Mouse (Mus musculus): Measurements from ENCODE around the gene Mtg2. TPM values are rescaled to one million over a fixed set of nuclear protein-coding genes. Genes with fewer than 3 reads are reported as not detected.

Gene Mtg2
- total RNA-seq, 1 experiment: 33.9 TPM

- H3K4me1 ChIP-seq (ENCODE audit: control insufficient read depth in 2 of 2, insufficient read depth in 2 of 2, low read length in 2 of 2, poor library complexity in 1 of 2): peaks cover 8 to 37% of the 10 kb centered on the region in 2 experiments; a peak in 3 of 4 replicates
- peak; percentile 98 for DNase-seq (ENCODE audit: low read depth, low spot score)
- peak within 1 kb of the TSS; percentile 89 to 90 for H3K4me3 ChIP-seq (ENCODE audit: insufficient read depth in 1 of 2, low read depth in 1 of 2, low read length in 2 of 2, poor library complexity in 1 of 2, severe bottlenecking in 1 of 2)
- no peaks in the 10 kb centered on the region for H3K36me3 ChIP-seq (ENCODE audit: control insufficient read depth, insufficient read depth, low read length, poor library complexity, severe bottlenecking)
- TF ChIP-seq CHD2 (IDR thresholded peaks at IDR 0.05; ENCODE audit: low read depth, low read length) (peak; percentile 69; the same call in 1 of the 2 replicates), HCFC1 (IDR thresholded peaks at IDR 0.05; ENCODE audit: borderline replicate concordance, insufficient read depth, low read length) (no peak)
- in situ Hi-C loops (cut with MboI; ENCODE audit: low sequenced_read_pairs in 2 of 2, unreplicated experiment in 2 of 2): no loop called here
- peak within 1 kb of the TSS; percentile 27; the same call in 1 of the 2 replicates for H3K27ac ChIP-seq (ENCODE audit: insufficient read depth, low read depth, low read length, poor library complexity, severe bottlenecking)
- H3K9me3 ChIP-seq (ENCODE audit: control insufficient read depth, insufficient read depth, low read depth, low read length): no peaks in the 10 kb centered on the region
- H3K9ac ChIP-seq (ENCODE audit: insufficient read depth, low read depth, low read length, poor library complexity, severe bottlenecking): peak within 1 kb of the TSS; percentile 67
Observed at GRCm38 (mm10) chr2:180118661-180119438, 48.5 kb downstream of the Mtg2 start, which contains the start of gene Osbpl2. Osbpl2 (plus strand) TSS chr2:180119306.

- in situ Hi-C loops (cut with MboI; ENCODE audit: low sequenced_read_pairs in 2 of 2, unreplicated experiment in 2 of 2): no loop called here
Observed at GRCm38 (mm10) chr2:180119439-180120291, 49.3 kb downstream of the Mtg2 start.

GRCm38 (mm10) chr2:180120292-180120761, 49.9 kb downstream of the Mtg2 start:
- no peak for DNase-seq (ENCODE audit: low read depth, low spot score)
- H3K27ac ChIP-seq (ENCODE audit: insufficient read depth, low read depth, low read length, poor library complexity, severe bottlenecking): no peak overlapping the region
- TF ChIP-seq ZNF384 (IDR thresholded peaks at IDR 0.05; ENCODE audit: low read depth, low read length) (no peak), CHD2 (IDR thresholded peaks at IDR 0.05; ENCODE audit: low read depth, low read length) (no peak), MAFK (IDR thresholded peaks at IDR 0.05; ENCODE audit: insufficient read depth, low read depth, low read length) (no peak), ZC3H11A (IDR thresholded peaks at IDR 0.05; ENCODE audit: borderline replicate concordance, low read depth, low read length) (no peak), HCFC1 (IDR thresholded peaks at IDR 0.05; ENCODE audit: borderline replicate concordance, insufficient read depth, low read length) (no peak)
- in situ Hi-C loops (cut with MboI; ENCODE audit: low sequenced_read_pairs in 2 of 2, unreplicated experiment in 2 of 2): no loop called here
- peak overlapping the region; percentile 89 to 90; a peak in 2 of 4 replicates for H3K4me3 ChIP-seq (ENCODE audit: insufficient read depth in 1 of 2, low read depth in 1 of 2, low read length in 2 of 2, poor library complexity in 1 of 2, severe bottlenecking in 1 of 2)
- H3K9me3 ChIP-seq (ENCODE audit: control insufficient read depth, insufficient read depth, low read depth, low read length): no peaks in the 10 kb centered on the region
- no peak overlapping the region; the same call in 1 of the 2 replicates for H3K9ac ChIP-seq (ENCODE audit: insufficient read depth, low read depth, low read length, poor library complexity, severe bottlenecking)
- H3K4me1 ChIP-seq (ENCODE audit: control insufficient read depth in 2 of 2, insufficient read depth in 2 of 2, low read length in 2 of 2, poor library complexity in 1 of 2): peaks cover 8 to 31% of the 10 kb centered on the region in 2 experiments; a peak in 3 of 4 replicates
- no peaks in the 10 kb centered on the region for H3K36me3 ChIP-seq (ENCODE audit: control insufficient read depth, insufficient read depth, low read length, poor library complexity, severe bottlenecking)

More at GRCm38 (mm10) chr2:180119439-180120291, 49.3 kb downstream of the Mtg2 start:
- Histone ChIP-seq H3K27ac (ENCODE audit: insufficient read depth, low read depth, low read length, poor library complexity, severe bottlenecking) (no peak overlapping the region; the same call in 1 of the 2 replicates), H3K9me3 (ENCODE audit: control insufficient read depth, insufficient read depth, low read depth, low read length) (no peaks in the 10 kb centered on the region), H3K4me3 (ENCODE audit: insufficient read depth in 1 of 2, low read depth in 1 of 2, low read length in 2 of 2, poor library complexity in 1 of 2, severe bottlenecking in 1 of 2) (peak overlapping the region; percentile 89 to 90), H3K9ac (ENCODE audit: insufficient read depth, low read depth, low read length, poor library complexity, severe bottlenecking) (peak overlapping the region; percentile 67), H3K36me3 (ENCODE audit: control insufficient read depth, insufficient read depth, low read length, poor library complexity, severe bottlenecking) (no peaks in the 10 kb centered on the region), H3K4me1 (ENCODE audit: control insufficient read depth in 2 of 2, insufficient read depth in 2 of 2, low read length in 2 of 2, poor library complexity in 1 of 2) (peaks cover 8 to 32% of the 10 kb centered on the region in 2 experiments; a peak in 3 of 4 replicates)
- TF ChIP-seq CHD2 (IDR thresholded peaks at IDR 0.05; ENCODE audit: low read depth, low read length): no peak
- no peak for TF ChIP-seq MAFK (IDR thresholded peaks at IDR 0.05; ENCODE audit: insufficient read depth, low read depth, low read length)
- TF ChIP-seq HCFC1 (IDR thresholded peaks at IDR 0.05; ENCODE audit: borderline replicate concordance, insufficient read depth, low read length): no peak
- TF ChIP-seq ZC3H11A (IDR thresholded peaks at IDR 0.05; ENCODE audit: borderline replicate concordance, low read depth, low read length): no peak
- no peak for TF ChIP-seq ZNF384 (IDR thresholded peaks at IDR 0.05; ENCODE audit: low read depth, low read length)
- DNase-seq (ENCODE audit: low read depth, low spot score): no peak

DNA sequence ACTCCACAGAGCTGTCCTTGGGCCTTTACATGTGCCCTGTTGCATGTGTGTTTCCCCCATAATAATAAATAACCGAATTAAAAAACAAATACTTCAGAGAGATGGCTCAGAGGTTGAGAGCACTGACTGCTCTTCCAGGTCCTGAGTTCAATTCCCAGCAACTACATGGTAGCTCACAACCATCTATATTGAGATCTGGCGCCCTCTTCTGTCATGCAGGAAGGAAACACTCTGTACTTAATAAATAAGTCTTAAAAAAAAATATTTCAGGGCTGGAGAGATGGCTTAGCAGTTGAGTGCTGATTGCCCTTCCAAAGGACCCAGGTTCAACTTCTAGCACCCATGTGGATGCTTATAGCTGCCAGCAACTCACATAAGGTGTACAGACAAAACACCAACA, 53.8 kb downstream of the Mtg2 start:
- H3K4me3 ChIP-seq (ENCODE audit: insufficient read depth in 1 of 2, low read depth in 1 of 2, low read length in 2 of 2, poor library complexity in 1 of 2, severe bottlenecking in 1 of 2): no peak overlapping the region
- H3K27ac ChIP-seq (ENCODE audit: insufficient read depth, low read depth, low read length, poor library complexity, severe bottlenecking): no peak overlapping the region
- H3K4me1 ChIP-seq (ENCODE audit: control insufficient read depth in 2 of 2, insufficient read depth in 2 of 2, low read length in 2 of 2, poor library complexity in 1 of 2): peaks cover 0 to 6% of the 10 kb centered on the region in 2 experiments; a peak in 1 of 4 replicates
- H3K9ac ChIP-seq (ENCODE audit: insufficient read depth, low read depth, low read length, poor library complexity, severe bottlenecking): no peak overlapping the region
- in situ Hi-C loops (cut with MboI; ENCODE audit: low sequenced_read_pairs in 2 of 2, unreplicated experiment in 2 of 2): no loop called here
- DNase-seq (ENCODE audit: low read depth, low spot score): no peak
- no peaks in the 10 kb centered on the region for H3K9me3 ChIP-seq (ENCODE audit: control insufficient read depth, insufficient read depth, low read depth, low read length)
- H3K36me3 ChIP-seq (ENCODE audit: control insufficient read depth, insufficient read depth, low read length, poor library complexity, severe bottlenecking): no peaks in the 10 kb centered on the region
- TF ChIP-seq CHD2 (IDR thresholded peaks at IDR 0.05; ENCODE audit: low read depth, low read length) (no peak), ZNF384 (IDR thresholded peaks at IDR 0.05; ENCODE audit: low read depth, low read length) (0 out of 2 replicates have a peak, but pooled peaks have one; percentile 15)

Measured in ES-E14 (cell line).